Mouse (Mus musculus) lung, postnatal 4 days (tissue): ENCODE data around the gene Arxes1.
A peak's percentile ranks its signal among the peaks of the same experiment; 100 is the strongest.
"Not testable (repeated sequence)": the region's sequence is repeated elsewhere in the genome, so short reads cannot be mapped to it uniquely, and the experiment has no call there.

Experiments
- DNase-seq, 2 experiments: peaks; one replicate each; pipeline ENCODE4 v3.0.0; 2021

The Arxes1 gene

GRCm38 (mm10) chrX:136032799-136033763 is at the start of gene Arxes1:
TSS of gene Arxes1 (plus strand) at chrX:136033367.
- peak; percentile 16 to 36 for DNase-seq

GRCm38 (mm10) chrX:135984539-135985260 is 48.5 kb upstream of the Arxes1 start:
- no peak for DNase-seq

GRCm38 (mm10) chrX:135986267-135986666 is 46.9 kb upstream of the Arxes1 start:
- DNase-seq, result no peak

- DNase-seq, result no peak
Observed at GRCm38 (mm10) chrX:135990661-135991060, 42.5 kb upstream of the Arxes1 start.

GRCm38 (mm10) chrX:135993192-135993594 is 40.0 kb upstream of the Arxes1 start:
- DNase-seq, result not testable (repeated sequence)

- peak in 1 of 2 experiments; percentile 47 for DNase-seq
Observed at GRCm38 (mm10) chrX:135993664-135994119, 39.5 kb upstream of the Arxes1 start, which contains the start of gene Arxes2. TSS of gene Arxes2 (plus strand) at chrX:135993824.

- no peak for DNase-seq
Observed at GRCm38 (mm10) chrX:136007199-136007843, 25.8 kb upstream of the Arxes1 start.

- peak; percentile 35 to 61 for DNase-seq
Observed at GRCm38 (mm10) chrX:136014392-136014791, 18.8 kb upstream of the Arxes1 start.

GRCm38 (mm10) chrX:136030331-136030730 is 2.8 kb upstream of the Arxes1 start:
- DNase-seq, result no peak

- DNase-seq, result no peak
Observed at GRCm38 (mm10) chrX:136043726-136044125, 10.6 kb downstream of the Arxes1 start.

- DNase-seq, result peak in 1 of 2 experiments; percentile 53
Observed at GRCm38 (mm10) chrX:136047528-136047927, 14.4 kb downstream of the Arxes1 start.

- DNase-seq, result no peak
Observed at GRCm38 (mm10) chrX:136051219-136051618, 18.1 kb downstream of the Arxes1 start.

- DNase-seq, result no peak
Observed at GRCm38 (mm10) chrX:136060698-136061097, 27.5 kb downstream of the Arxes1 start.

GRCm38 (mm10) chrX:136067201-136067991 is 34.2 kb downstream of the Arxes1 start:
- DNase-seq, result not testable (repeated sequence)

- DNase-seq, result peak in 1 of 2 experiments; percentile 56
Observed at GRCm38 (mm10) chrX:136068020-136068419, 34.9 kb downstream of the Arxes1 start, which contains the start of gene Bex2. TSS of gene Bex2 (minus strand) at chrX:136068236.
